Mouse (Mus musculus) left cerebral cortex, adult 9 months (tissue): ENCODE data around the gene Bicdl1.

Experiments used
- DNase-seq, 2 experiments: peaks; one replicate each; pipeline ENCODE4 v3.0.0; 2022; ENCODE audit warnings: low spot score in 2 of 2

Bicdl1 gene

DNA sequence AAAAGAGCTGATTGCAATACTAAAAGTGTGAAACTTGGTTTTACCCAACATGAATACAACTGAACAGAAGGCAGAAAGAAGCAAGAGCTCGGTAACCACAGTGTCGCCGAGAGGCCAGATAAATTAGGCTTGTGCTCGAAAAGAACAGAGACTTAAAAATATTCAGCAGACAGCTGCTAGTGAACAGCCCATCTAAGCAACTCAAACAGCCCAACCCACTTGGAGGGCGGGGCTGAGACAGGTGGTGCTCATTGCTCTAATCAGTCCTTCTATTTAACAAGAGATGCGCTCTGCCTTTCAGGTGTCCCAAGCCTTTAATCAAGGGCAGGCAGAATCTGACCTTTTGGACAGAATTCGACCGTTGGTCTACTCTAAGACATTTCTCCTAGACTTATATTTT, 4.8 kb downstream of the Bicdl1 start:
- no peak for DNase-seq

DNA sequence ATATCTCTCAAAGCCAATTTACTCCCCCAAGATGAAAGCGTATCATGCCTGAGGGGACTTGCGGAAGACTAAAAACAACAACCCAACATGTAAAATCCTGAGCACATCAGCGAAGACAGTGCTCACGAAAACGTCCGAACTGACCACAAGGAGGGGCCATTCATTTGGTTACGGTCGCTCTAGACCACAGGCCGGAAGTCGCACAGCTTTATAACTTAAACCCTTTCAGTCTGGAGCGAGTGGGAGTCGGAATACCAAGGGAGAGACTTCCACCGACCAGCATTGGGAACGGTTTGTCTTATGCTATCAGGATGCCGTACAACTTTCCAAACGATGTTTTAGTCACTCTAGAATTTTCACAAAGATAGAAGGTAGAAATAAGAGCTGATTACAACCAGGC, 5.4 kb downstream of the Bicdl1 start:
- DNase-seq: no peak

DNA sequence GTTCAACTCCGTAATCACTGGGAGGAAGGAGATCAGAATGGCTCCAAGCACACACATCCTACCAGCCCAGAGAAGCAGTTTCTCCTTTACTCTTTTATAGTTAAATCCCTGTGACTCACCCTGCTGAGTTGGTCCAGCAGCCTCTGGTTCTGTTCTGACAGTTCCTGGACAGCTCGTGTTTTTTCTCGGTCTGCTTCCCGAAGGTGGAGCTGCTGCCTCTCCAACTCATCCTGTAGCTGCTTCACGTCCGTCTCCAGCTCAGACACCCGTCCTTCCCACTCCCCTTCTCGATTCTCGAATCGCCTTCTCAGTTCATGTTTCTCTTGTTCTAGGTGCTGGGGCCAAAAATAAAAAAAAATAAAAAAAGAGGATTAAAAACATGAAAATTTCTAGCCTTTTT, 7.0 kb downstream of the Bicdl1 start:
- peak in 1 of 2 experiments; percentile 32 for DNase-seq

DNA sequence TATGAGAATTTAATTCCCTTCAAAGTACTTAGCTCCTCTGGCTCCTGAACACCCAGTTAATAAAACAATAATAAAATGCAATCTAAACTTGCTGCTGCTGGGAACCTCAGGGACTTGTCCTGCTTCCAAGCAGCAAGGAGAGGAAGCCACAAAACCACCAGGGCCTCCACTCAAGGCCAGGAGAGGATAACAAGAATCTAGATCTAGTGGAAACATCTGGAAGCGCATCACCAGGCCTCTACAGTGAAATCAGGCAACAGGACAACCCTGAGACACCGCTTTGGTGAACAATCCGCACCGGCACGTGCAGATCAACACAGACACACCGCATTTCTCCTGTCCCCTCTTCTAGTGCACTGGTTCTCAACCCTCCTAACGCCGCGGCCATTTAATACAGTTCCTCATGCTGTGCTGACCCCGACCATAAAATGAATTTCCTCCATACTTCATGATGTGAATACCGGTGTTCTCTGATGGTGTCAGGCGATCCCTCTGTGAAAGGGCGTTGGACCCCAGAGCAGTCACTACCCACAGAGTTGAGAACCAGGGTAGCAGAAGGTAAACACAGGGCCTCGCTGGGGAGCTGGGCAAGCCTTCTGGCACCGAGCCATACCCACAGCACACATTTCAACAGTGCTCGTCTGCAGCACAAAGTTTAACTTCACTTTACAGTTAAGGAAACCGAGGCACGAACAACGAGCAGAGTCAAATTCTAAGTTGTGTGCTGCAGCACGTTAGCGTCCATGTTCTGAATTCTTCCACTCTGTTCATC, 9.0 kb downstream of the Bicdl1 start:
- DNase-seq: no peak

DNA sequence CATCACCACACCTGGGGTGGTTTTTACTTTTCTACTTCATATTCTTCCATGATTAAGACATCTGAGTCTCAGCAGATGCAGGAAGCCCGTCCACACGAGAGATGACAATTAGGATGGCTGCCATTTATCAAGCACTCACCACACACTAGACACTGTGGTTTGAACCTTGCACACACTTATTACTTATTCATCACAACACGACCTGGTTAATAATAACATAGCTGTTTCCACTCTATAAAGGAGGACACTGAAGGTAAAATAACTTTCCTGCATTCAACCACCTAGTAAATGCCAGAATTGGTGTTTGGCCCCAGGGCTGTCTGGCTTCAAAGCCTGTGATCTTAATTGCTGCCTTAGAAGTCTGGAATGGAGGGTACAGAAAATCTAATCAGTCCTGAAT, 10.7 kb downstream of the Bicdl1 start:
- no peak for DNase-seq

DNA sequence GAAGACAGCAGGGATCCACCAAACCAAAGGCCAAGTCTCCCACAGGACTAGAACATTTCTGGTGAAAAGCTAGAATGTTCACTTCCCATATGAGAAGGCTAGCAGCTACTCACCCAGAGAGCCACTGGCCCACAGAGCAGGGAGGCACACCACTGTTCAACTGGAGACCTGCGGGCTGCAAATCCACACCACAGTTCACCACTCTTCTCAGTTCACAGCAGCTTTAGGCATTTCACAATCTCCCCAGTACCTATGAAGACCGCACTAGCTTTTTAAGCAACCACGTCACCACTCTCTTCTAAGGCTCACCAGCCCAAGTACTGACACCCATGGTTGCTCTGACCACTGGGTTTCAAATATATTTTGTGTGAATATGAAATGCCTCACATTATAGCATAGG, 13.7 kb downstream of the Bicdl1 start:
- DNase-seq: no peak

DNA sequence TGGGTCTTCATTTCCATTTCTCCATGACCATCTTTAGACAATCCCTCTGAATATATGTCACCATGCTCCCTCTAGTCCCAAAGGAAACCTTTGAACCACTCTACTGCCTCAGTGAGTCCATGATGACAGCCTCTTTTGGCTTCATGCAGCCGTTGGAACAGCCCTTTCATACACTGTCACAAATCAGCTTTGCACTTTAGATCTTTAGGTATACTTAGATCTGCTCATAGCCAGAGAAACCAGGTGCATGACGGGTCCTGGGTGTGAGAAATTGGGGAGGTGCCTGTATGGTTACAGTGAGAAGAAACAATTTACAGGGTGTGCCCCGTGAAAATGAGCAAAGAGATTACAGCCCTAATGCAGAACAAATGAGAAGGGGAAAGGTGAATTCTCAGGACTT, 14.3 kb downstream of the Bicdl1 start:
- no peak for DNase-seq

DNA sequence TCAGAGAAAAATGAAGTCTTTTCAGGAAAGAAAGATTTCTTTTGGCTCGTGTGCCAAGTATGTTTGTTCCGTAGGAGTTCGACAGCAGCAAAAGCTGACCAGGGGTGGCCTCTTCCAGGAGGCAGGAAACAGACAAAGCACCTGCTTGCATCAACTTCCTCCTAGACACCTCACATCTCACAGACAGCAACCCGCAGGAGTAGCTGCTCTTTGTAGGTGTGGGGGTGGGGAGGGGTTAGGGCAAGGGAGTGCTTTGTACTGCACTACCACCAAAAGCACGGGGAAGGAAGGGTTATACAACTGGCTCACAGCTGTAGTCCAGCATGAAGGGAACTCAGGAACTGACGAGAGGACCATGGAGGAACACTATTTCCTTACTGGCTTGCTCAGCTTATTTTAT, 15.0 kb downstream of the Bicdl1 start:
- DNase-seq: no peak

DNA sequence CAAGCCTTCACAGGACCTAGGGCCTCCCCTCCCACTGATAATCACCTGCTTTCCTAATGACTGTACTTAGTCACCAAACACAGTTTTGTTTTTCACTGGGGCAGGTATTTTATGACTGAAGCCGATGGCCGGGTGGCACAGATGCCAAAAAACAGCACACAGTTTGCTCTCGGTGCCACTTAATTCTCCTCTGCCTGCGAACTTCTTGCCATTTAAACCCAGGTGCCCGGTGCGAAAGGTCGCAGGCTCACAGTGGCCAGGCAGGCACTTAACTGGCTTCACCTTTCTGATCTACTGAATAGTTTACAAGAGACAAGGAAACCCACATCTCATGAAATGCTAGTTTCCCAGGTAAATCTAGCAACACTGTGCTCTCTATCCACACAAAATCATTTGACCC, 16.7 kb downstream of the Bicdl1 start:
- no peak for DNase-seq

DNA sequence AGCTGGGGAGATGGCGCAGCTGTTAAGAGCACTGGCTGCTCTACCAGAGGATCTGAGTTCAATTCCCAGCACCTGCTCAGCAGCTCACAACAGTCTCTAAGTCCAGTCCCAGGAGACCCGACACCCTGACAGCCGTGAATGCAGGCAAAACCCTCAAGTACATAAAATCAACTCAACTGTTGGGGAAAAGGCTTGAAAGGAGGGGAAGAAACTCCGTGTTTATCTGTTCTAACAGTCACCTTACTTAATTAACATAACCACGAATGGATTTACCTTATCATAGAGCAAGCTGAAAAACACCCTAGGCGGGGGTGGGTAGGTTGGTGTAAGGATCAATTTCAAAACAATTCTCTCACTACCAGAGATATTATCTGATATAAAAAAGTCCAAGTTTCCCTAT, 18.9 kb downstream of the Bicdl1 start:
- DNase-seq: no peak

DNA sequence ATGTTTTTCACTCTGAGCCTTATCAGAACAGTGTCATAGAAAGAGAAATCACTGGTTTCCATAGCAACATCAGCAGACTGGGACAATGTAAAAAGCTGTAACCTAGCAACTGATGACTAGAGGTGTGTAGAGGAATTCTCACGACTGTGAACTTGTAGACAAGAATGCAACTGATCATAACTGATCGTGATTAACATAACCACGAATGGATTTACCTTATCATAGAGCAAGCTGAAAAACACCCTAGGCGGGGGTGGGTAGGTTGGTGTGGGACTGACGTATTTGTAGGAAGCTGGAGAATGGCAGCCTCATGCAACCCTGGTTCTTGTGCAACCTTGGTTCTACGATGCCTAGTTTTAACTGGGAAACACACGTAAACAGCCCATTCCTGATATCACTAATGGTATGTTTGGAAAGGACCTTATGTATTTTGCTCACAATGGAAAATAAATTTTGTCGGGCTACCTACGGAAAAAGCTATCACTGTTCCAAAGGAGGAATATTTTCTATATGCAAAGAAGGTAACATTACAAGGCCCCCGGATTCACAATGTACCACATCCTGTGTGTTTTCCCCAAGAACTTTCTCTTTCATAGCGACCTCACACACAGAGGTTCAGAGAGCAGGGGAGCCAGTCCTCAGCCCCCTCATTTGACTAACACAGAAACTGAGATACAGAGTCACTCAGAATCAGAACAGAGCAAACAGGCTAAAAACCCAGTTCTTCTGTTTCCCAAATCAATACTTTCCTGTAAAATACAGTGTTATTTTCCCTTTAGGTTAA, 19.6 kb downstream of the Bicdl1 start:
- DNase-seq: no peak

DNA sequence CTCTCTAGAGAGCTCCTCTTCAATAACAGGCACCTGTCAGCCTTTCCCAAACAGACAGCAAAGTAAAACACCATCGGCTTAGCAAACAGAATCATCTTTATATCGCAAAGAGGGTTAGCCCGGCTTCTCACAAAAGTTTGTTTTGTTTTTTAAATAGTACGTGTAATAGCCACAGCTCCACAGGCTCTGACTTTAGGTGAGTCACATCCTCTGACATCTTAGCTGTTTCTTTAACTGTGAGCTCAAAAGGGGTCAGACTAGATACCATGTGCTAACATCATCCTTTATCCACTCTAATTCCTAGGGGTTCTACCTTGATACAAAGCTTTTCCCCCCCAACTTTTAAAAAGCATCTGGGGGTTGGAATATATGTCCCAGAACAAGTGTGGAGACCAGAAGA, 21.2 kb downstream of the Bicdl1 start:
- DNase-seq: no peak

DNA sequence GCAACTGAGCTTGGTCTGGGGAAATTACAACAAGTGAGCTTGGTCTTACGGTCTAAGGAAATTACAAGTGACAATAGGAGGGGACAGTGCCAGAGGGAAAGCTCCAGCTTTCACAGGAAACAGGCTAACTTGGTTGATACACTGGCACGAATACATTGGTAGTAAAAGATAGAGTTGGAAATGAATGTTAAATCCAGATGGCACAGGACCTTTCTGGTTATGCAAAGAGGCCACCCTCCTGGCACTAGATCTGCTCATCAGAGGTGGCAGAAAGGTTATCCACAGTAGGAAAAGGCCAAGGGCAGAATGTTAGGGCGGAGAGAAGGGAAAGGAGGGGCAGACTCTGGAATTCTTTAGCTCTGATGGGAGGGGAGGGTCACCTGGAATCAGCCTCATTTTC, 22.5 kb downstream of the Bicdl1 start:
- no peak for DNase-seq

DNA sequence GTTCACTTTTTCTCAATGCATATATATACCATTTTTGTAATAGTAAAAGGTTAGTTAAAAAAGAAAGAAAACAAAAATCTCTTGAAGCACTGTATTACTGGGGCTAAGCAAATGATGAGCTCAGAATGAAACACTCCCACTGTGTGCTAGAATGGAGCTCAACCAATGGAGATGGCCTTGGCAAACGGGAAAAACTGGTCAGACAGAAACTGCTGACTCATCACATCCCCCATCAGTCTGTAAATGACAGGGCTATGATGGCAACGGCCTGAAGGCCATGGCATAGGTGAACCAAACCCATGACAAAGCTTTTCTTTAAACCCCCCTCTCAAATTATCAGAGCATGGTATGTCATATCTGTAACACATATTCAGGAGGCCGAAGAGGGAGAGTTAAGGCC, 29.4 kb downstream of the Bicdl1 start:
- DNase-seq: no peak

DNA sequence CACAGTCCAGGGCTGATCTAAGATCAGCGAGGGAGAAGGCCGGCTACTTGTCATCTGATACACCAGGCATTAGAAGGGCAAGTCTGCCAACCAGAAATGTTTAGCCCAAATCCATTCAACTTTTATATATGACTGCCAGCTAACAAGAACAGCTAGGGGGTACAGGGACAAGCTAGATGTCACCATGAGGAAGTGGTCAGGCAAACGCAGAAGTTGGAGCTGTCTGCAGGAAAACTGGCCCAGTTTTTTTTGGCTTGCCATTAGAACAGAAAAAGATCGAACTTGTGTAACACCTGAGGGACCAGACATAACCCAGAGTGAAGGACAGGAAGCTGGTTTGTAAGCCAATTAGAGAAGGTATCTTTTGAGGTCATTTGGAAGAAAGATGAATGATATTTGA, 30.2 kb downstream of the Bicdl1 start:
- no peak for DNase-seq

DNA sequence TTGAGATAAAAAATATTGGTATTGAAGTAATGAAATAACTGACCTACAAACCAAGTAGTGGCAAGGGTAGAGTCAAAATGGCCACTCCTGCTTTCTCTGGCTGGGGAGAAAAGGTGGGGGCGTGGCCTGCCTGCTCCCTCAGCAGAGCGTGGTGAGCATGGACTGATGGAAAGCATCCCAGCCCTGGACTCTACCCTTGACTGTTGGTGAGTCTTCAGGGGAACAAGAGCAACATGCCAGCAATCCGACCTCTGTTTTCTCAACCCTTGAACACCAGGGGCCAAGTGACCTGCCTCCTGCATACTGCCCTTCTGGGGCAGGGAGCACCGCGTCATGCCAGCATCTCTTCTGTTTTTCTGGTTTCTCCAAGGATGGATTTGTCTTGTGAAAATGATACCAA, 34.6 kb downstream of the Bicdl1 start:
- no peak for DNase-seq

DNA sequence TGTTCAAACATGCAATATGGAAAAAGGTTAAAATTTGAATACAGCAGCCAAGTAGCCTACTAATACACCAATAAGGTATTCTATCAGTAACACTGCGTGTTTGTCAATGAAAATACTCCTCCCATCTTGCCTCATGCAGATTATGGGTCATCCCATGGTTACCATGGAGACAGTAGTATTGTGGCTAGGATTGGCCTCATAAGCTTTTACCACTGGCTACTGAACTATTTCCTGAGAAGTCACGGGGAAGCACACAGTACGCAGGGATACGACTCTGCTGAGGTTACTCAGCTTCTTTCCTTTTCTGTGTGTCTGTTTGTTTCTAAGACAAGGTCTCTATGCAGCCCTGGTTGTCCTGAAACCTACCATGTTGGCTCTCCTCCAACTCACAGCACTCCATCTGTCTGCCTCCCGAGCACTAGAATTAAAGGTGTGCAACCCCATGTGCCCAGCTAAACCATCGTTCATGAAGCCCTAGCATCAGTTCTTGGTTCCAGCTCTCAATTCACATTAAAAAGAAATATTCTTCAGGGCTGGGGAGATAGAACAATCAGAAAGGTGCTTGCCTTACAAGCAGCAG, 36.1 kb downstream of the Bicdl1 start:
- DNase-seq: peak in 1 of 2 experiments; percentile 22

DNA sequence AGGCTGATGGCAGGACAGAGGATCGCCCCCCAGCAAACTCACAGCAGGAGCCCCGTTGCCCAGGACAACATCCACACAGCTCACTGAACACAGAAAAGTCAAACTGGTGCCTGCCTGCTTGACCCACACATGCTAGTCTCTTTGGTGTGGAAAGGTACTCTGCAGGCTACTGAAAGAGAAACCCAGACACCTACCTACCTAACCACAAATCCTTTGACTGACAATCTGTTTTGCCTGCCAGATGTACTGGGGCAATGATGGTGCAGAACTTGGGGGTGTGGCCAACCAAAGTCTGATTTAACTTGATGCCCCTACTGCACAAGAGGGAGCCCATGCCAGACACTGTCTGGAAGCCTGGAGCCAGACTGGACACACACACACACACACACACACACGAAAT, 38.1 kb downstream of the Bicdl1 start:
- no peak for DNase-seq

DNA sequence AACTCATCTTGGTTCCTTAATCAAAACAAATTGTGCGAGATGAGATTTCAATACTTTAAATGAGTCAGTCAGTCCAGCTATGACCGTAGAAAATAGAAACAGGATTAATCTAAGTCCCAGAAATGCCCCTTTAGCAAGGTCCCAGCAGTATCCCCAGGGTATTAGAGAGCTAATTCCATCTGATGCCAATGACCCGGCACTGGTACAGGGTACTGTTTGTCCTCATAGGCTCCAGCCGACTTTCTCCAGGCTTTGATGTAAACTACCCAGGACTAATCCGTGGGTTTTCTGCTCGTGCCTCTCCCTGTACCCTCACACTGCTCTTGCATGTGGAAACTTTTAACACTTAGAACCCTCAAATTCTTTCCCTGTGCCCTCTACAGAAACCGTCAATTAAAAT, 44.7 kb downstream of the Bicdl1 start:
- no peak for DNase-seq

DNA sequence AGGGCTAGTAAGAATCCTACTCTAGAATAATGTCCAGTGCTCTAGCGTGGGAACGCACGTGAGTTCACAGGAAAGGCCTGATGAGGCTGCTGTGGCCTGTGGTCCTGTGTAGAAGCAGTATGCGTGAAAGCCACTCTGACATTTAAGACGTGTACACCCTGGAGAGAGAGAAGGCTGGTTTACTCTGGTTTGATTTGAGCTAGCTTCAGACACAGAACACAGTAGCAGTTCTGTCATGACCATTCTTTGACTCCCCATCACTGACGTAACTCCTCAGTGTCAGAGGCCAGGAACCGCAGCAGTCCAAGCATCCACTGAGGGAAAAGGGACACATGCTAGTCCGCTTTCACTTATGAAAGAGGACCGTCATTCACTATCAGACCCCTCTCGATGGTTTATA, 46.3 kb downstream of the Bicdl1 start:
- no peak for DNase-seq

DNA sequence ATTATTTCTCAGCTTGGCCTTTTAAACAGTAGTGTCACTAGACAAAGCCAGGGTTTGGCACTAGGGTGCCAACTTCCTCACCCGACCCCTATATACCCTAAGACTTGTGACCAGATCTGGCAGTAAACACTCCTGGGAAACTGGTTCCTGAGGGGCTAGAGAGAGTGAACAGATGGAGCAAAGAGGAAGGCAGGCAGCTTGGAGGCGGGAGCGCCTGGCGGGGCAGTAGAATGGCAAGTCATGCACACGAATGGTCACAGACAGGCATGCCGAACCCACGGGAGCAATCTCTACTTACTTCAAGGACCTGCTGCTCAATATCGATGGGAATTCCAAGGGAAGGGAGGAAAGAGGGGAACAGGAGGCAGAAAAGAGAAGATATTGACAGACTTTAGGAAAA, 59.6 kb downstream of the Bicdl1 start:
- no peak for DNase-seq

DNA sequence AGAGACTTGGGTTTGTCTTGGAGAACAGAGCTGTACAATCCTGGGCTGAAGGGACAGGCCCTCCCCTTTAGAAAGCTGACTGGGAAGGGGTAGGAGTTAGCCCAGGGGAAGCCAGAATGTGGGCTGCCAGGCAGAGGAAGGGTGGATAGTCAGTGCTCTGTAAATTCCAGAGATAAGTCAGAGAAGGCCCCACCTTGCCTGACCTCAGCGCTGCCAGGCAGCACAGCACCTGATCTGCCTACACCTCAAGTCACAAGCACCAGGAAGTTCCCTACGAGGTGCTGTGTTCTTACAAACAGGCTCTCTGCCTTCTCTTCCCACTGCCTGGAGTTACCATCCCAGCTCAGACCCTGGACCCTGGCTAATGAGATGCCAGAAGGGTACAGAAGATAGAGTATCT, 61.0 kb downstream of the Bicdl1 start:
- no peak for DNase-seq

DNA sequence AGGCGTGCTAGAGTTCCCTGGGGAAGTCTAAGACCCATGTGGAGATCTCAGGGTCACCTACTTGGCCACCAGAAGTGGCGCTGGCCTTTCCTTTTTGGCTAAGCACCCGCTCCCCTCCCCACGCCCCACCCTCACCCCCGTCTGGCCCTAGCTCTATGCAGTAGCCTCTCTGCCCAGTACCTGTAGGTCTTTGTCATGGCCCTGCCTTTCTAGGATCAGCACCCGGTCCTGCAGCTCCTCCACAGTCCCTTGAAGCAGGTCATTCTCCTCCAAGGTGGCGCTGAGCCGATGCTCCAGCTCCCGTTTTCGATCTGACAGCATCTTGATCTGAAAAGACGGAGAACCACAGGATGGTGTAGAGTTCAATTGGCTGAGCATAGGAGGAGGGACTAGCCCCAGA, 61.4 kb downstream of the Bicdl1 start:
- DNase-seq: no peak
